Mouse (Mus musculus): Measurements from ENCODE around the gene Wdr26.

The Wdr26 gene

GRCm38 (mm10) chr1:181211920-181212633, at the start of gene Wdr26:
TSS of gene Wdr26 (minus strand) at chr1:181212001.
- DNase-seq: peak; percentile 87

DNA sequence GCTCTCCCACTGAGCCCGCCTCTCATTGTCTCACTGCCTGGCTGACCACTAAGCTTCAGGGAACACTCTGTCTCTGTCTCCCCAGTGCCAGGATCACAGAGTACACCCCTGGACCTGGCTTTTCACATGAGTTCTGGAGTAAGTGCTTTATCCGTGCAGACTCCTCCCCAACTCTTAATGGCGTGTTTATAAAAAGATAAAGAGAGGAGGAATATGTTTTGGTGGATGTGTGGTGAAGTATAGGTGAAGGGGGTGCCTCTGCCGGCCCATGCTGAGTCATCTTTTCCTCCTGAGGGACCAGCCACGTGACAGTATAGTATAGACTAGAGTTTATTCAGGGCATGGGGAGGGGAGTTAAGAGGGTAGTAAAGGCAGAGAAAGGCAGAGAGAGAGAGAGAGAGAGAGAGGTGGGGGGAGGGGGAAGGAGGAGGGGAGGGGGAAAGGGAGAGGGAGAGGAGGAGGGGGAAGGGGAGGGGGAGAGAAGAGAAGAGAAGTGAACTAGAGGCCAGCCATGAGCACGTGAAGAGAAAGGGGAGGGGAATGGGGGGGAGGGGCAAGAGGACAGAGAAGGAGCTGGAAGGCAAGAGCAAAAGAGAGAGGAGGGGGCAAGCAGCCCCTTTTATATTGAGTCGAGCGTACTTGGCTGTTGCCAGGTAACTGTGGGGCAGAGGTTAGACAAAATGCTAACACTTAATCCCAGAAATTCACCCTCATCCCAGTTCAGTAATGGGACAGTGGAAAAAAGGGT, 49.3 kb upstream of the Wdr26 start:
- peak; percentile 33 for DNase-seq

DNA sequence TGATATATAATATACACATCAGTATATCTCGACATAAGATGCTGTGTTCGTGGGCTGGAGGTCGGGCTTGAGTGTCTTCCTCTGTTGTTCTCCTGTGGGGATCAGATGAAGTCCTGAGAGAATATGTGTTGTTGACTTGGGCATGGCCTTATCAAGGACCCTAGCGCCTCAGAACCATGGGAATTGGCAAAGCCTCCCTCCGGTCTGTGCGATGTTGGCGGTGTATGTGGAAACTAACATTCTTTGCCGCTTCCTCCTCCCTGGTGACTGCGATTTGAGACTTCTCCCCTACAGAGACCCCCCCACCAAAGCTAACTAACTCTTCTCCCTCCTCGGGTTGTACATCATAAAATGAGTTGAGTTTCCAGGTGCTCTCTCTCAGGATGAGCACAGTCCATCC, 48.6 kb upstream of the Wdr26 start:
- DNase-seq: no peak

DNA sequence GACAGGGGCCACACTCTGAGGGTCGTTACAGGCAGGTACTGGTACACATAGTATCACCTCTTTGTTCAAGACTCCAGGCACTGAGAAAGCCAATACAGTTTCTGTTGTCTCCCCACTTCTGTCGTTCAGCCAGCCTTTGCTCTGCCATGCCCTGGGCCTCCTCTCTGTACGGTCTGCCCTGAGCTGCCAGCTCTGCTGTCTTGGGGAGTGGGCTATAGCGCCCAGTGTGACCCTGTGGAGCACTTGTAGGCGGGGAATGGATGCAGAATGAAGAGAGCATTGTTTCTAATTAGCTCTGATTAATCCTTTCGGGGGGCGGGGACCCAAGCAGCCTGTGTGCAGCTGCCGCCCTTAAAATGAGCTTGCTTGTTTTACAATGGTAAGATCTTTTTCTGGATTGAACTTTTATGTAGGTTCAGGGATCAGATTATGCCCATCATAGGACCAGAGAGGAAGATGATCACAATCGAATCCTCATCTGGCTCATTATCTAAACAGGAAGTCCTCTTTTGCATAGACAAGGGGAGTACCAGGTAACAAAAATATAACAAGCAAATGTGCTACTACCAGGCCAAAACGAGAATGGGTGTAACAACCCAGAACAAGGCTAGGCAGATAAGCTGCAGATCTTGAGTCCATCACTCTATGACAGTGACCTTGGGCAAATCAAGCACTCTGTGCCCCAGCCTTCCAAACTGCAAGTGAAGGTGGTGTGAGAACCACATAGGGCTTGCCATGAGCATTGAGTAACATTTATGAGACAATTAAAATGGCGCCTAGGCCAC, 48.0 kb upstream of the Wdr26 start:
- no peak for DNase-seq

DNA sequence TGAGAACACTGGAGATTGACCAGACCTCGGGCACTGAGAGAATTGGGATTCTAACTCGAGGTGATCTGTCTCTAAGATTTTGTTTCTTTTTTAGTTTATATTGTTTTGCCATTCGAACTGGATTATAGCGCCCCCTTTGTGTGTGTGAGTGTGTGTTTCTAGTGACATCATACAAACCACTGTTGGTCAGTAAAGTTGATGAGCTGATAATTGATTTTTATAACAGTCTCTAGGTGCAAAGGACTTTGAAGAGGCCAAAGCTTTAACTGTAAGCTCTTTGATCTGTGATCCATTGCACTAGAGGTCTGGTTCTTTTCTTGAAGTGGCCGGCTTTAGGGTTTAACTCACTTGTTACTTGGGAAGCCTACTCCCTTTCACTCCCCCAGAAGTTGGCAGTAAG, 47.3 kb upstream of the Wdr26 start:
- no peak for DNase-seq

DNA sequence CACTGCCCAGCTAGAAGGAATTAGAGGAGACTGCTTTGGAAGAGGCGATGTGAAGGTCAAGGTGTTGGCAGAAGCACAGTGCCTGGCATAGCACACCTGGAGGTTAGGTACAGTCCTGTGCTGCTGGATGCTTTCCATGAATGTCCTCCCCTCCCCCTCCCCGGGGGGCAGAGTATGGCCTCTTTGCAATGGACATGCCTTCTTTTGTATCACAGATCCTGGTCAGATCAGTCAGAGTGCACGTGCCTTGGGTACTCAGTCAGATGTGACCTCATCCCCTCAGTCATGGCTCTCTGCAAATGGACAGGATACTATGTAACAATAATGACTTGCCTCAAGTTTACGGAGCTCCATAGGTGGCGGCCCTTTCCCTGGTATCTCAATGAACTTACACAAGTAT, 46.8 kb upstream of the Wdr26 start:
- no peak for DNase-seq

- no peak for DNase-seq
Measured at GRCm38 (mm10) chr1:181257585-181258555, 46.1 kb upstream of the Wdr26 start.

DNA sequence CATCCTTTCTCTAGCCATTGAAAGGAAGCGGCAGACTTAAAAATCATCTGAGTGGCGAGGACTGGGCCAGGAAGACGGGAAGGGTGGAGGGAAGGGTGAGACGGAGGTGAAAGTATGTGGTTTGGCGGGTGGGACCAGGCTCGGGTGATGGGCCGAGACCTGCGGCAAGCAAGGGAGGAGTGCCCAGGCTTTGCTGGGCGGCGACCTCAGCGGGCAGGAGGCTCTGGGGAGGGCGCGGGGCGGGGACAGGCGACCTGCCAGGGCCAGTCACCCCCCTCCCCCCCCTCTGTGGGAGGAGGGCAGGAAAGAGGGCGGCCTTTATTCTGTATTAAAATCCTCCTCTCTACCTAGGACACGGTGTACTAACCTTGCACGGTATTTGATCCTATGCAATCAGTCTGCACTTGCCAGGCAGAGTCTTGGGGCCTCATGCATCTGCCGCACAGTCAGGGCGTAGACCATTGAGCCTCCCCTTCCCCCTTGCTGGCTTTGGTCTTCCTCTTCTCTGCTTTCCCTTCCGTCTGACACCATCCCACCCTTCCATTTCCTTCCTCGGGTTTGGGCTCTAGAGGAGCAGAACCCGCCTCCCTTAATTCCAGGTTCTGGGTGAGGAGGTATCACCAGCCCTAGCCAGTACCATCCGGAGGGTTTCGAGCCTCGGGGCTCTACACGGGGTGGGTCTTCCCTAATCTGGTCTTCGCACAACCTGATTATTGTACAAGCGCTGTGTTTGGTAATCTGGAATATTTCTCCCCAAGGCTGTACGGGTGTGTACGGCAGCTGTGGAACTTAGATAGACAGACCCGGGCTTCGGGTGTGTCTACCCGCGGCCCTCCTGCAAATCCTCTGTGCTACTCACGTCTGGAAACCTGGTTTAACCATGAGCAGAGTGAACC, 45.1 kb upstream of the Wdr26 start:
- DNase-seq: peak; percentile 66

DNA sequence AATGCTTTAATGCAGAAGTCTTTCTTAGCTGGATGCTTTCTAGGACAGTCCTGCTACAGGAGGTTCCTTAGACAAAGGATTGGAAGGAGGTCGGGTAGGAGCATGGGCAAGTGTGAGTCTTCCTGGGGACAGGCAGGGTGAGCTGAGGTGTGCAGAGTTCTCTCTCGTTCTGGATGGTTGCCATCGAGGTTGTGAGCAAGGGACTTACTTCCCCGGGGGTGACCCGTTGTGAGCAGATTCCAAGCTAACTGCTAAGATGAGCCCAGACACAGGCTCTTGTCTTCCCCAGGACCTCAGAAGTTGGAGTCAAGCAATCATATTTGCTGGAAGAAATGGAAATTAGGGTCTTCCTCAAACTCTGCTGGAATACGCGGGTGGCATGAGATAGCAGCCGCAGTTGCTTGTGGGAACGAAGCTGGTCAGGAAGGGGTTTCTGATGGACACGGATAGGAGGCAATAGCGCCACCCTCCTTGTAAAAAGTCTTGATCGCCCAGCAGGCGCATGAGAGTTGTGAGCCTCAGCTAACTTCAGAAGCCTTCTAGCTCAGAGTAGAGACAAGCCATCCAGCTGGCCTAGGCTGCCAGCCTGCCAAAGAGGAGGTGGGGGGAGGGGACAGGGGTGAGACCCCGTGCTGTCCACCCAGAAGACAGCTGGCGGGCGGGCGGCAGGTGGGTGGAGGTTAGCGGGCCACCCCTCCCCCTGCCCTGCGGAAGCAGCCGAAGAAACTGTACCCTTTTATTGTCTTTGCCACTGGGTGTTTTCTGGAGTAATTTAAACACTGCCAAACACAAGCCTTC, 44.3 kb upstream of the Wdr26 start:
- peak; percentile 86 for DNase-seq

DNA sequence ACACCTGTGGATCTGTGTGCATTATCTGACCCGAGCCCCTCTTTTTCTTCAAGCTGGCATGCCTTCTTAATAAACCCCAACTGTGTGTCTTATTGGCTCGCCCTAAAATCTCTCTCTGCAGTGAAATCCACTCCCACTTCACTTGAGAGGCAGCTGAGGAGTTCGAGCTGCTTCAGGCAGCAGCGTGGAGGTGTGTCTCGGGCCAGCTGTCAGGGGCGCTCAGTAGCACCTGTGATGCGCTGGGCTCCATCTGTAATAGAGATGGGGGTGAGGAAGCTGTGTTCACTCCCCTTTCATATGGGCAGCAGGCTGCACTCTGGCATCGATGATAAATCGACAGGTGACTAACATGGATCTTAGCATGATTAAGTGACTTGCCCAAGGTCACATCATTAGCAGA, 43.6 kb upstream of the Wdr26 start:
- DNase-seq: peak; percentile 67

DNA sequence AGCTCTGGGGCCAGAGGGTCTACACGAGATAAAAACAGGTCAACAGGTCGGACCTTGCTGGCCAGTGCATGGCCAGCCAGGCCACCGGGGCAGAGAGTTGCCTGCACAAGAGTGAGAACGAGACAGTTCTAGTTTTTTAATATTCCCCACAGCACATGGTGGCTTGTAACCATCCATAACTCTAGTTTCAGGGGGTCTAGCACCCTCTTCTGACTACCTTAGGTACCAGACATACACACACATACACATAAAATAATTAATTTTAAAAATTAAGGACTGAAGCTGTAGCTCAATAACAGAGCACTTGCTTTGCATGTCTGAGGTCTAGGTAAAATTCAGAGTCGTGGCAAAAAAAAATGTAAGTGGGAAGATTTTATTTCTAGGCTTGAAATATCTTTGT, 39.8 kb upstream of the Wdr26 start:
- no peak for DNase-seq

- no peak for DNase-seq
Measured at GRCm38 (mm10) chr1:181250961-181251360, 39.2 kb upstream of the Wdr26 start.

DNA sequence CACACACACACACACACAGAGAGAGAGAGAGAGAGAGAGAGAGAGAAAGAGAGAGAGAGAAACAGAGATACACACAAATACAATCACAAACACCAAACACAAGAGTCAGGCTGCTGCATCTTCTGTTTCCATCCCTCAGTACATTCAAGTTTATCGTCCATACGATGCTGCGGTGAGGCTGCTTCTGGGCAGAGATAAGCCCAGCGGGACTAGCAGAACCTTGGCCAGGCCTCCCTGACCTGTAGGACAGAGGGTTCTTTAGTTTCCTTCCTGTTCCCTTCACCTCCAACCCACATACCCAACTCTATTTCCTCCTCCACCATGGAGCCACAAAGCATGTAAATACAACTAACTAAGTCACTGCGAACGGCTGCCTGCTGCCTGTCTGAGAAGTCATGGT, 37.7 kb upstream of the Wdr26 start:
- no peak for DNase-seq

GRCm38 (mm10) chr1:181247175-181247574, 35.4 kb upstream of the Wdr26 start:
- no peak for DNase-seq

DNA sequence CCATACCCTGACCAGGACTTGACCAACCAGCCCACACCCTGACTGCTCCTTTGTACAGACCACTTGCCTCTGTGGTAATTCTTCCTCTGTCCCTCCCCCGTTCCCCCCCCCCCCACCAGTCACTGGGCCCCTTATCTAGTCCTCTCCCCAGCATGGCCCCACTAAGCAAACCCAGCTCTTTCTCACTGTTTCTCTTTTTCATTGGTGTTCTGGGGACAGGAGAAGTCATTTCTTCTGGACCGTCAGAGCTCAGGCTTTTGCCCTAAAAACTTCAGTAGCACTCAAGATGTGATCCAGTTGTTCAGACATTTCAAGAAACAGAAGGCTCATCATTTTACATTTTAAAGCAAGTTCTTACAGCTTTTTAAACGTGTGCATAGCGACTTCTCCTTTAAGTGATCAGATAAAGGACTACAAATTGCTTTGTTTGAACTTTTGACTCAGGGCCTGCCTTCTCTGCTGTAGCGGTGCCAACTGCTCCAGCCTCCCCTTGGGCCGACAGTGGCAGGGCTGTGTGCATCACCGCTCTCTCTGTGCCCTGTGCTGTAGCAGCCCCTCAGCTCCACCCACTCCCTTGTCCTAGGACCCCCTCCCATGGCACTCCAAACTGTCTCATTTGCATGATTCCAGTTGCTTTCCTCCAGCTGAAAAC, 34.8 kb upstream of the Wdr26 start:
- no peak for DNase-seq

- no peak for DNase-seq
Measured at GRCm38 (mm10) chr1:181245554-181246486, 34.0 kb upstream of the Wdr26 start.

GRCm38 (mm10) chr1:181245067-181245466, 33.3 kb upstream of the Wdr26 start:
- no peak for DNase-seq

- no peak for DNase-seq
Measured at GRCm38 (mm10) chr1:181241185-181241584, 29.4 kb upstream of the Wdr26 start.

DNA sequence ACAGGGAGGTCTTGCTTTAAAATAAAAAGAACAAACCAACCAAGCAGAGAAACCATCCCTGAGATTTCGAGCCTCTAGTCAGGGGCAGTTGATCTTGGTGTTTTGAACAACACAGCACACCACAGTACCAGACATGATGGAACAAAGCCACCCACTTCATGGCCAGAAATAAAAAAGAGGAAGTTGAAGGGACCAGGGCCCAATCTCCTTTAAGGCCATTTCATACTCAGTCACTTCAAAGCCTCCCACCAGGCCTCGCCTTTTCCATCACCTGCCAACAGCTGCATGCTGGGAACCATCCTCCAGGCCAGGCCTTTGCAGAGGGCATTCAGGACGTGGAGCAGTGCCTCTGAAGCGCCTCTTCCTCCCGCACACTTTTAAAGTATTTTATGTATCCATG, 25.5 kb upstream of the Wdr26 start:
- DNase-seq: no peak
